Mouse (Mus musculus) spleen, postnatal 14 days (tissue): Measurements from ENCODE around the gene Fosl1.
"Not testable (repeated sequence)": the region's sequence is repeated elsewhere in the genome, so short reads cannot be mapped to it uniquely, and the experiment has no call there.

Experiments
- DNase-seq, 2 experiments: peaks; one replicate each; pipeline ENCODE4 v3.0.0; 2021 to 2022; ENCODE audit warnings: low spot score in 2 of 2

The Fosl1 gene

DNA sequence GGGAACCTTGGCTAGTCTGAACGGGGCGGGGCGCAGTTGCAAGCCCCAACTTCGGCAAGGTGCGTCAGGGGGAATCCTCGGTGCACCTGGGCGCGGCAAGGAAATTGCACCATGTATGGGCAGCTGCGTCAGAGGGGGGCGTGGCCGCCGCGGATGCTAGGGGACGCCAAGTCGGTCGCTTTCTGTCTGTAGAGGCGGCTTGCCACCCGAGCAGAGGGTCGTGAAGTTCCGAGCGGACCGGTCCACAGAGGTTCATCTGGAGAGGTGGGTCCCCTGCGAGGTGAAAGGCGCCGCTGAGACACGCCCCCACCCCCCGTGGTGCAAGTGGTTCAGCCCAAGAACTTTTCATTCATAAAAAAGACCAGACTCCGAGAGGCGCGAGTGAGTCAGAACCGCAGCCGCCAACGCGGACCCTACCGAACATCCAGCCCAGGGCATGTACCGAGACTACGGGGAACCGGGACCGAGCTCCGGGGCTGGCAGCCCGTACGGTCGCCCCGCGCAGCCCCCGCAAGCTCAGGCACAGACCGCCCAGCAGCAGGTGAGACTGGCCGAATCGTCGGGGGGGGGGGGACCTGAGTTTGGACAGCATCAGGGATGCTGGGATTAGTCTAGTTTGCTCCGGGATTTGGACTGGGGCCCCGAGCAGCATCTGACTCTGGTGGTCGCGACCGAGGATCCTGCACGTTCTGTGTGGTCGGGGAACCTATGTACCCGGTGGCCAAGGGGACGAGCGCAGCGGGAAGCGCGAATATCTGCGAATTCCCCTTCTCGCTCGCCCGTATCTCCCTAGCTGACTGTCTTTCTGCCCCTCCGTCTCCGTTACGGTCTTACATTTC, at the start of gene Fosl1:
Fosl1 (plus strand) TSS at position 33 of the 839 bp plus-strand sequence.
- DNase-seq, result peak; percentile 41 to 67

DNA sequence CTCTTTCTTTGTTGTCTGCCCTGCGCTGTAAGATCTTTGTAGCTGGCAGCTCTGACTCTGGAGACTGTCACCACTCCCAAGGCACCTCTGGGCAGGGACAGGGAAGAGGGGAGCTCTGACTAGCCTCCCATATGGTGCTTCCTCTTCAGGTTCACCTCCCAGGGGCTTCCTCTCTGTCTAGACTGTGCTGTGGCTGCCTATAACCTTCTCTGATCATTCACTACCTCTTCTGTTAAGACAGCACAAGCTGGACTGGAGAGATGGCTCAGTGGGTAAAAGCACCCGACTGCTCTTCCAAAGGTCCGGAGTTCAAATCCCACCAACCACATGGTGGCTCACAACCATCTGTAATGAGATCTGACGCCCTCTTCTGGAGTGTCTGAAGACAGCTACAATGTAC, 46.3 kb upstream of the Fosl1 start:
- DNase-seq, result not testable (repeated sequence)

DNA sequence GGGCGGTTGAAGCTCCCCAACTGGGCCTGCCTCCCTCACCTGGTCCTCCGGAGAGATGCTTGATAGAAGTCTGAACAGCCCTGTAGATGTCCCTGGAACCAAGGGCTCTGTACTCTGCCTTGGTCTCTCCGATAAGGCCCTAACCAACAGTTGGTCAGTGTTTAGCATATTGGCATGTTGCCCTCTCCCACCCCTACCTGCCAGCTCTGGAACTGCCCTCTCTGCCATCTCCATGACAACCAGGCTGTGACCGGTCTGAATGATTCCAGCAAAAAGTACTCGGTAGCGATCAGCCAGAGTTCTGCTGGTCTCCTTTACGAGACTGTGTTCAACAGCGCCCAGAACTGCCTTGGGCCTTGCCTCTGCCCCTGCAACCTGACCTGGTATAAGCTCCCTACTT, 45.1 kb upstream of the Fosl1 start, which contains the start of gene Tsga10ip:
Tsga10ip (minus strand) TSS at position 234 of the 400 bp plus-strand sequence.
- no peak for DNase-seq

DNA sequence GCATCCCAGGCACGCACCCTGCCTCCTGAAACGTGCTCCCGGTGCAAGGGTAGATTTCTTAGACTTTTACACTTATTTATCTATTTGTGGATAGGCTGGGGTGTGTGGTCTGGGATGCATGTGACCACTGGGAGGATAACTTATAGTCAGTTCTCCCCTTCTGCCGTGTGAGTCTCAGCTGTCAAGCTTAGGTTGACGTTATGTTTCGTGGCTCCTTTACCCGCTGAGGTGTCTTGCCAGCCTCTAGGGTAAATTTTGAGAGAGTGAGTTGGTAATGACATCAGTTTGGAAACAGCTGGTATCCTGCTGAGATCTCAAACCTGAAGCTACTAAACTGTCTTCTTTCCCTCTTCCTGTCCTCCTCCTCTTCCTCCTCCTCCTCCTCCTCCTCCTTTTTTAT, 41.4 kb upstream of the Fosl1 start:
- DNase-seq, result no peak

DNA sequence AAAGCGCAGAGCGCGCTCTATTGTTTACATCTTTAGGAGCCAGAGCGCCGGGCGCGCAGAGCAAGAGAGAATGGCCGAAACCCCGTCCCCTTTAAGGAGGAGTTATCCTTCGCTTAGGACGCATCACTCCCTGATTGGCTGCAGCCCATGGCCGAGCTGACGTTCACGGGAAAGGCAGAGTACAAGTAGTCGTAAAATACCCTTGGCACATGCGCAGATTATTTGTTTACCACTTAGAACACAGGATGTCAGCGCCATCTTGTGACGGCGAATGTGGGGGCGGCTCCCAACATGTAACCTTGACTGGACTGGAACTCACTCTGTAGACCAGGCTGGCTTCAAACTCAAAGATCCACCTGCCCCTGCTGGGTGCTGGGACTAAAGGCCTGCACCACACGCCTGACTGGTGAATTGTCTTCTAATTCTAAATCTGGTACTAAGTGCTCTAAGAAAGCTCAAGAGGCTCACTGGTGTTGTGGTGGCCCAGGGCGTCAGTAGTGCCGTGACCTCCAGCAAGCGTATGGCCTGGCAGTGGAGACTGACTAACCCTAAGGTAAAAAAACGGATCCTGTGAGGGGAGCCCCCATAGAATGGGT, 40.7 kb upstream of the Fosl1 start:
- DNase-seq, result not testable (repeated sequence)

DNA sequence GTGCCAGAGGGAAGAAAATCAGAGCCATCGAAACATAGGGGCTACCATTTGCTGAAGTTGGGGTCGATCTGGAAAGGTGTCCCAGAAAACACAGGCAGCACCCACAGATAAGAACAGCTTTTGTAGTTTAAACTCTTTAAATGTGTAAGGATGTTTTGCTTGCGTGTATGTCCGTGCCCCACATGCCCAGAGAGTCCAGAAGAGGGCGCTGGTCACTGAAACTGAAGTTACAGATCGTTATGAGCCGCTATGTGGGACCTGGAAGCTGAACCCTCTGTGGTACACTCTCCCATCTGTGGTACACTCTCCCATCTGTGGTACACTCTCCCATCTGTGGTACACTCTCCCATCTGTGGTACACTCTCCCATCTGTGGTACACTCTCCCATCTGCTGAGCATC, 40.2 kb upstream of the Fosl1 start:
- peak; percentile 44 to 63 for DNase-seq

DNA sequence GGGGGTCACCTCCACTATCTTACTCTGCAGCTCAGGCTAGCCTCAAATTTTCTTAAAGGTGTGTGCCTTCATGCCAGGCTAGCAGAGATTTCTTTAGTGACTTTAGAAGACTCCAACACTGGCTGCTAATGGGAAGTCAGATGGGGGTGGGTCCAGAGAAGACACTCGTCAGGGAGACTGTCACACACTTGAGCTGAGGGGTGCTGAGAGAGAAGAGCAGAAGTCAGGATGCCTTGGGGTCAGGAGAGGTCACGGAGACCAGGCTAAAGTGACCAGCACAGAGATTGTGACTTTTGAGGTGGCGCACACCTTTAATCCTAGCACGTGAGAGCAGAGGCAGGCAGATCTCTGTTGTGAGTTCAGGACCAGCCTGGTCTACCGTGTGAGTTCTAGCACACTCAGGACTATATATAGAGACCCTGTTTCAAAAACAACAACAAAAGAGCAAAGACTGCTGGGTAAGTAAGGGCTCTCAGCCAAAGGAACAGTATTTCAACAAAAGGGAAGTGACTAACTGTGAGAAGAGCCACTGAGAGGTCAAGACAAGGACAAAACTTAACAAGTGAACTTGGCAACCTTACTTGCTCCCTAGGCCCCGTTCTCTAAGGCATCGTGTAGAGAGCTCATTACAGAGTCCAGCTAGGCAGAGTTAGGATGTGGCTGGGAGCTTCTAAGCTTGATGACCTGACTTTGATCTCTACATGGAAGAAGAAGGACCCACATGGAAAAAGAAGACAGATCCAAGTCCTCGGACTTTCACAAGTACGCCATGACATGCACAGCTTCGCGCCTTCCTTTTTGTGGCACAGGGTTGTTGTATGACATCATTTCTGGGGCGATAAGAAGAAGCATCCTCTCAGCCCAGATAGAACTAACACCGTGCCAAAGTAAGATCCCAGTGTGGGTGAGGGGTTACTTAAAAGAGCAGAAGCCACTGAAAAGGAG, 39.0 kb upstream of the Fosl1 start:
- DNase-seq, result no peak

DNA sequence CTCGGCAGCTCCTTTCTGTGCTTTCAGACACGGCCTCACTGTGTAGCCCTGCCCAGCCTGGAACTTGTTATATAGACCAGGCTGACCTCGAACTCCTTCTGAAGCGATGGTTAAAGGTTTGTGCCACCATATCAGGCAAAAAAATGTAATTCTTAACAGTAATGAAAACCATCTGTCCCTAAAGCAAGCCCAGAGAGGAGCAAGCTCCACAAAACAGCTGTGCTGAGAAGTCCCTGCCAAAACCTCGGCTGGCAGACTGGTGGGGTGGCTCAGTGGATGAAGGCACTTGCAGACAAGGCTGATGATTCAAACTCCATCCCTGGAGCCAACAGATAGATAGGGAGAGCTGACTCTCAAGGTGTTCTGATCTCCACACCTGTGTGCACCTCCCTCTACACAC, 38.3 kb upstream of the Fosl1 start:
- no peak for DNase-seq

DNA sequence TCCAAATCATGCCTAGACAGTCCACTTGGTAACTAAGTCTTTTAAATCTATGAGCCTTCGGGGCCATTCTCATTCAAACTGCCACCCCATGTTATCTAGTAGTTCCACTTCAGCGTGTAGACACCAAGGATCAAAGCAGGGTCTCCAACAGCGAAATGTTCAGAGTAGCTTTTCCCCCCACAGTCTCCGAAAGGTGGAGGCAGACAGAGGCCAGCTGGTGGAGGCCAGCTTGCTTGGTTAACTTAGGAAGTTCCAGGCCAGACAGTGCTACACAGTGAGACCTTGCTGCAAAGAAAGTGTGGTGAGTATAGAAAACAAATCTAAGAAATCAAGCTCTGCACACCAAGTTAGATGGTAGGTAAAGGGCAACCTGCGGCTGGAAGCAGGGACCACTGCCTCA, 36.7 kb upstream of the Fosl1 start:
- DNase-seq, result no peak

DNA sequence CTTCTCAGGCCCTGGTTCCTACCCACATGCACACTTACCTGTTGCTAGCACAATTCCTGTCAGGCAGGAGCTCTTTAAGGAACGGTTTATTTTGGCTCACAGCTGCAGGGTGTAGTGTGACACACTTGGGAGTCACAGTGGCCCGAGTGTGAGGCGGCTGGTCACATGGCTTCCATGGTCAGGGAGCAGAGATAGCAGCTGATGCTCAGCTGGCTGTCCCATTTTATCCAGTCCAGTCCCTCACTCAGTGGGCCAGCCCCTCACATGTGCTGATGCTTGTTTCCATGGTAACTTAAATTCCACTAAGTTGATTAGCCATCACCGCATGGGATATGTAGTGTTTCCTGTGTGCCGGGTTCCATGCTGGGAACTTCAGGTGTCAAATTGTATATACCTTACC, 35.4 kb upstream of the Fosl1 start:
- no peak for DNase-seq

DNA sequence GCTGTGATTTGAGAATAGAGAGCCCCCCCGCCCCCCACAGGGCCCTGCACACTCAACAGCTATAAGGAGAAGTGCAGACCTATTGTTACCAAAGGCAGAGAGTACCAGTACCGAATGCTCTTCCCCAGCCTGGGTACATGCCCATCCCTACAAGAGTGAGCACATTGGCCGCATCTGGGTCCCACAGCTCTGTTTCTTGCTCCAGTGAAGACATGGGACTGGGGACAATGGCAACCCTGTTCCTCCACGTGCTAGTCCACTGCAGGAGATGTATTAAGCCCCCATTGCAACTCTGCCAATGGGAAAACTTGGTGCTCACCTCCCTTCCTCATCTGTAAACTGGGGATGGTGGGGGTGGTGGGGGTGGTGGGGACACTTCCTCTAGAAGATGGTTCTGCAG, 33.5 kb upstream of the Fosl1 start:
- no peak for DNase-seq

DNA sequence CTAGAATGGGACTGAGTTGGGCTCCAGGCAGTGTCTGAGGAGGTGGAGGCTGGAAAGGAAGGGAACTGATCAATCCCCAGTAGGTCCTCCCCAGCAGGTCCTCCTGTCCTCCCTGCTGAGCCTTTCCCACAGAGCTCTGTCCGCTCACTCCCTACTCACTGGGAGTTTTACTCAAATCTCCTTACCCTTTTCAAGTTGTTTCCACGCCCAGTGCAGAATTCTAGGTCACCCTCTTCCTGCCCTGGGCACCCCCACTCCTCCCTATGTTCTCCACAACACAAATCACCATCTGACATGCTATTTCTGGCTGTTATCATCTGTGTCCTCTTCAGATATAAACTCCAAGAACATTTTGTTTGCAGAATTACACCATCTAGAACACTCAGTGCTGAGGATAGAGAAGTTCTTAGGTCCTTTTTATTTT, 32.8 kb upstream of the Fosl1 start:
- DNase-seq, result no peak

DNA sequence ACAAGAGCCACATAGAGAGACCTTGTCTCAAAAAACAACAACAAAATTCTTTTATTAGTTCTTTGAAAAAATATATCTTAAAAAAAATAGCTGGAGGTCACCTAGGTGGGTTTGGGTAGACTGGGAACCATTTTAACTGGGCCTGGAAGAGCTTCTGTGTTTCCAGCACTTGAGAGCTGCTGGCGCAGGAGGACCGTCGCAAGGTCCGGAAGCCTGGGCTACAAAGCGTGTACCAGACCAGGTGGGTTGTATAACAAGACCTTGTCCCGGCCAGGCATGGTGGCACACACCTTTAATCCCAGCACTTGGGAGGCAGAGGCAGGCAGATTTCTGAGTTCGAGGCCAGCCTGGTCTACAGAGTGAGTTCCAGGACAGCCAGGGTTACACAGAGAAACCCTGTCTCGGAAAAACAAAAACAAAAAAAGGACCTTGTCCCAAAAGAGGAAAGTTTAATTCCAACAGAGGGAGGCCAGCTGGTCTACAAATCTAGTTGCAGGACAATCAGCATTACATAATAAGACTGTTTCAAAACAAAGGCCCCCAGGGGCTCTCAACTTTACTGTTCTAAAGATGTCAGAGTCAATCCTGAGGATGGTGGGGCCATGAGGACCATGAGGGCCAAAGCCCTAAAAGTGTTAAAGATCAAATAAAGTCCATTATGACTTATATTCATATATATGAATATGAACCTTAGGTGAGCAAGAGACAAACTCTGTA, 28.4 kb upstream of the Fosl1 start:
- no peak for DNase-seq

DNA sequence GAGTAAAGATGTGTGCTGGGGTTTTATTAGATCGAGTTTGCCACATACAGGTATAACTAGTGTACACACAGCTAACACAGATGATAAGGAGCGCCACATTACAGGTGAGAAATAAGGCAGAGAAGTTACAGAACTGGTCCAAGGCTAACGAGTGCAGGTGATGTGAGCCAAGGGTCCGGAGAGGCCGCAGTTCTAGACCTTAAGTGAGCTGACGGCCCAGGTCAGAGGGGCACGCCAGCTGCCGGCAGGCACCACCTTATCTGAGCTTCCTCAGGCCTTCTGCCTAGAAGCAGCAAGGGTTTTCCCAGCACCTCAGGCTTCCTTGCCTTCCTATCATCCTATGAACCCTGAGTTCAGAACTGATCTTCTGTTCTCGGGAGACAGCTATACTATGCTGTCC, 27.7 kb upstream of the Fosl1 start:
- DNase-seq, result no peak

DNA sequence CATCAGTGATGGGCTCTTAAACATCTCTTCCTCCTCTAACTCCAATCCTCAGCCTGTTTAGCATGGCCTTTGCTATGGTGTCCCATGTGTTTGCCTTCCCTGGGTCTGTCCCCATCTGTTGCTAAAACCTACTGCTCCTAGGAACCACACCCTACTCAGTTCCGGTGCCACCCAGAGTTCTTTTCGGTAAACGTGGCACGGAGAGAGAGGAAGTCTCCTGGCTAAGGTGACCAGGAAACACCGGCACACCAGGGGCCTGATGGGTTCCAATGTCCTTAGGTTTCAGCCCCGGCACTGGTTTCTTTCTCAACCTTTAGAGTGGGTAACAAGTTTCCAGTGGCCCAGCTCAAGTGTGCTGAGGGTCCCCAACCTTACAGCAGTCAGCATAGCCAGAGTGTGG, 26.8 kb upstream of the Fosl1 start:
- no peak for DNase-seq

DNA sequence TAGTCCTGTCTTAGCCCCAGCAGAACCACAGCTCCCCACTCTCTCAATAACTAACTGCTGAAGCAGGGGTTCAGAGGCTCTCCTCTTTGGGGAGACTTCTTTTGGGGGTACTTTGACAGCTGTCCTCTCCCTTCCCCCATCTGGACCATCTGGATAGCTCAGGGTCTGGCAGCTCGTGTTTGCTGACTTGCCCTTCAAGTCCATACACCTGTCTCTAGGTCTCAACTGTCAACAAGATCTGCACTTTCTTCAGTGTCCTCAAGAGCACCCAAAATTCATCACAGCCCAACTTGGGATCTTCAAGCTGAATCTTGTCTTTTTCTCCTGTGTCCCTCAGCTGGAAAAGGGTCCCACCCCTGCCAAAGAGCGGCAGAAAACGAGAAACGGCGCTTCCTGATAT, 25.6 kb upstream of the Fosl1 start:
- DNase-seq, result no peak

DNA sequence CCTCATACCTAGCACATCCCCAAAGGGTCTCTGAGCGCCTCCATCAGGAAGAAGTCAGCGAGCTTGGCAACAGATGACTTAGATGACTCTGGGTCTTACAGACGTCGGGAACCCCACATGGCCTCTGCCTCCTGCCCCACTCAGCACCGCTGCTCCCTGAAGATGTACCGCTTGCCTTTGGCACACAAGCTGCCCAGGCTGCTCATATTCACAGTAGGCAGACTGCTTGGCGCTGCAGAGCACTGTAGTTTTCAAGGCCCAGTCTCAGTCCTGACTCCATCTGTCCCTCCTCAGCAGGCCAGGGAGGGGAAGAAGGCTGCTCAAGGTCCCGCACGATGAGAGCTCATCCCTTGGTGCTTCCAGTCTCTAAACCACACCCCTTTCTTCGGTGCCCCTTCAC, 25.1 kb upstream of the Fosl1 start:
- no peak for DNase-seq

DNA sequence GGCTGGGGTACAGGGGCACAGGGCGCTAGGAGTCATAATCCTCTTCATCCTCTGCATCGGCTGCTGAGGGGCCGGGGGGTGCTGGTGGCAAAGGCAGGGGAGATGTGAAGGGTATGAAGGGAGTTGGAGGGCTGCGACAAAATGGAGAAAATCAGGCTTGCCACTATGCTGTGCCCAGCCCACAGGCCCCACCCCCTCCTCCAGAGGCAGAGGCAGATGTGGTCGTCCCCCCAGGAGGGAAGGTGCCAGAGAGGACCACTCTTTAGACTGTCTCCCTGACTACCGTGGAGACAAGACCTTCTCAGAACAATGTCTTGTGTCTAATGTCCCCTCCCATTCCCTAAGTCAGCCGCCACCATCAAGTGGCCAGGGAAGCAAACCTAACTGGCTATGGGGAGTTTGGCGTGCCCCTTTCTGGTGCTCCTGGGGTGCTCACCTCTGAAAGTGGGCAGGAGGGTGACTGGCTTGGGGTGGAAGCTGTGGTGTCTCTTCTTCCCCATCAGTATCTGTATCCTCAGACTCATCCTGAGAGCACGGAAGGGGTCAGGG, 24.4 kb upstream of the Fosl1 start:
- no peak for DNase-seq

DNA sequence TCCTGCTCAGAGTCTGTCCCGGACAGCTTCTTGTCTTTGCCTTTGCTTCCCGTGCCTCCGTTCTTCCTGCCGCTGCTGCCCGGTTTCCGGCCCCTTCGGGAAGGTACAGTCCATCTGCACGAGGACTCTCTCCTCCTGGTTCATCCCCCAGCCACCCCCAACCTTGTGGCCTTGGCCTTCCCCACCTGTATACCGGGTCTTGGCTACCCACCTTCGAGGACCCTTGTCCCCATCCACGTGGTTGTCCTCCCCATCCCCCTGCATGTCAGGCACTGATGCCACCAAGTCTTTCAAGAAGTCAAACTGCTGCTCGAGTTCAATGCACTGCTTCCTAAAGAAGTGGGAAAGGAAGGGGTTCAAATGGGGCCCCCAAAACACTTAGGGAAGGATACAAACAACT, 23.8 kb upstream of the Fosl1 start:
- DNase-seq, result no peak

DNA sequence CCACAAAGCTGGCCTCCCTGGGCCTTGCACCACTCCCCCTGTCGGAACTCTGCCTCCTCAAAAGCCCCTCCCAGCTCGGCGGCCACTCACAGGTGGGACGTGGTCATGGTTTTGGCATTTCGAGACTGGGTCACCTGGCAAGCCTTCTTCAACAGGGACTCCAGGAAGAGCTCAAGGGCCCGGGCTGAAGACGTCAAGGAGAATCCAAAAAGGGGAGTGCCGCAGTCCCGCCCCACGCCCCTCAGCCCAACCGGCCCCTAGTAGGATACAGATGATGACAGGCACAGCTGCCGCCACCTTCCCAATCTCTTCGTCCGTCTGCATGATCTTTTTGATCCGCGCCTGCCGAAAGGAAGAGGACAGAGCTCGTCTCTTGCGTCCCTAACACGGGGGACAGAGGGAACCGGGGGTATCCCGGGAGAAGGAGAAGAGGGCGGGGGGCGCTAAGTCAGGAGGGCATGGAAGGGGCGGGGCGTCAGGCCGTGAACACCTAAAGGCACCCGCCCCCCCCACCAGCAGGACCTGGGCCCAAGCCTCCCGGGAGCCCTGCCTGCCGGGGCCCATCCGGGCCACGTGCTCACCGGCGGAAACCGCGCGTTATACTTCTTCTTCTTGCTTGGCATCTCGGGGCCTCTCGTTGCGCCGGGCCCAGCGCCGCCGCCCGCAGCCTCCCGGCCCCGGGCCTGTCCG, 23.1 kb upstream of the Fosl1 start:
- DNase-seq, result peak; percentile 44 to 49
